Mouse (Mus musculus): ENCODE measurements around the gene Spint3. TPM values are rescaled to one million over a fixed set of nuclear protein-coding genes. Genes with fewer than 3 reads are reported as not detected.

Spint3 gene
- polyA plus RNA-seq (2012; rRNA removed), result not detected in 2 replicates

DNA sequence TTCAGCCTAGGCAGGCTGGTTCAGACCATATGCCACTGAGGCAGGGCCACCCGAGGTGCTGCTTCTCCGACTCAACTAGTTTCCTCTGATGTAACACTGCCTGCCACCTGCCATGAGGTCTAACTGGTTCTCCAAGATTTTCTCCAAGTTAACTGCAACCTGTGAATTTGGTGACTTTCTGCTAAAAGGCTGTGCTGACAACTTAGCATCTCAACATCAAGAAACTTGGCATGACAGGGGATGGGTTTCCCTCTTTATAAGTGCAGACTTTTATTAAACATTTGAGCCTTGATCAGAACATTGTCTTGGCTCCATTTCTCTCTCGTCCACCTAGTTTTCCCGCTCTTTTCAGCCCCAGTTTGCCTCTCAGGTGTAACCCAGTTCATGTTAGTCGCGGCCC lies at the start of gene Spint3:
Spint3 (minus strand) TSS at position 101 of the 400 bp plus-strand sequence.

DNA sequence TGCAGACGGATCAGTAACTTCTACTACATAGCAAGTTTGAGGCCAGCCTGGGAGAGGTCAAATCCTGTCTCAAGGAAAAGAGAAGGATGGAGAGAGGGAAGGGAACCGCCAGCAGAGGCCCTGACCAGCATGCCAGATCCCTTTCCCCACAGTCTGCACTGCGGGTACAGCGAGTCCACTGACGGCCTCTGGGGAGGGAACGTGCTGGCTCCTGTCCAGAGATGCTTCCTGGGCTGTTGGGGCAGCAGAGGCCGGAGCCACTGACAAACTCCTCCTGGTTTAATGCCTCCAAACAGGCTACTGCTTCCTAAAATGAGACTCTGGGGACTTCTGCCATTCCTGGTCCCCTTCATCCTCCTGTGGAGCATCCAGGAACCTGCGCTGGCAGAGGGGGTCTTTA lies 40.2 kb upstream of the Spint3 start, which contains the start of the genes Wfdc6b and Wfdc8:
Wfdc6b (plus strand) TSS at position 52 of the 400 bp plus-strand sequence.
Wfdc8 (minus strand) TSS at position 156 of the 400 bp plus-strand sequence.

DNA sequence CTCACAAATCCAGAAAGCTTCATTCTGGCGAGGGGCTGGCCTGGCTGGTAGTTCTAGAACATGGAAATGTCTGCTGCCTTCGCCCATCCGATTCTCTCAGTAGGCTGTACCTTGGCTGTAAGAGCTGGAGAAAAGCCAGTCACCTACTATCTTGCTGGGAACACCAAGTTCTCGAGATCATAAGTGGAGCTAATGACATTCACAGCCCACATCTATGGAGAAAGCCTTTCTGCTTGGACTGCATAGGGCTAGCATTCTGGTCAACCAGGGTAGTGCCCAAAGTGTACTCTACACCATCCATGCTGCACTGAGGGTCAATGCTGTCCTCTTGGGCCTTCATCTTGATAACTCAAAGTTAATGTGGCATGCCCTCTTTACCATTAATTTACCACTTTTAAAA lies 20.2 kb upstream of the Spint3 start, which contains the start of gene Eppin:
Eppin (minus strand) TSS at position 101 of the 400 bp plus-strand sequence.

DNA sequence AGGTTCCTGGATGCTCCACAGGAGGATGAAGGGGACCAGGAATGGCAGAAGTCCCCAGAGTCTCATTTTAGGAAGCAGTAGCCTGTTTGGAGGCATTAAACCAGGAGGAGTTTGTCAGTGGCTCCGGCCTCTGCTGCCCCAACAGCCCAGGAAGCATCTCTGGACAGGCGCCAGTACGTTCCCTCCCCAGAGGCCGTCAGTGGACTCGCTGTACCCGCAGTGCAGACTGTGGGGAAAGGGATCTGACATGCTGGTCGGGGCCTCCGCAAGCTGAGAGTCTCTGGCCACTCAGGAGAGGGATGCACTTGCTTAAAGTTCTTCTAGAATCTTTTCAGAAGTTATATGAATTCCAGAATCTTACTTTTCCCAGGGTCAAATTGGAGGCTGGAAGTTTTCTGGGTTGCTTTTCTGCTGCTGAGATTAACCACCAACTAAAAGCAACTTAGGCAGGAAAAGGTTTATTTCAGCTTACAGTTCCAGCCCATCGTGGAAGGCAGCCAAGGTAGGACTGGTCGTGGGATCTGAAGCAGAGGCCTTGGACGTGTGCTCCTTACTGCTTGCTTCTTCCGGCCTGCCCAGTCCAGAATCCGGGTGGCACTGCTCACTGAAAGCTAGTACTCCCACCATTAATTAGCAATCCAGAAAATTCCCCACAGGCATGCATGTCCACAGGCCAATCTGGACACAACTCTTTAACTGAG lies 11.9 kb upstream of the Spint3 start, which contains the start of gene Wfdc6a:
Wfdc6a (minus strand) TSS at position 423 of the 701 bp plus-strand sequence.

DNA sequence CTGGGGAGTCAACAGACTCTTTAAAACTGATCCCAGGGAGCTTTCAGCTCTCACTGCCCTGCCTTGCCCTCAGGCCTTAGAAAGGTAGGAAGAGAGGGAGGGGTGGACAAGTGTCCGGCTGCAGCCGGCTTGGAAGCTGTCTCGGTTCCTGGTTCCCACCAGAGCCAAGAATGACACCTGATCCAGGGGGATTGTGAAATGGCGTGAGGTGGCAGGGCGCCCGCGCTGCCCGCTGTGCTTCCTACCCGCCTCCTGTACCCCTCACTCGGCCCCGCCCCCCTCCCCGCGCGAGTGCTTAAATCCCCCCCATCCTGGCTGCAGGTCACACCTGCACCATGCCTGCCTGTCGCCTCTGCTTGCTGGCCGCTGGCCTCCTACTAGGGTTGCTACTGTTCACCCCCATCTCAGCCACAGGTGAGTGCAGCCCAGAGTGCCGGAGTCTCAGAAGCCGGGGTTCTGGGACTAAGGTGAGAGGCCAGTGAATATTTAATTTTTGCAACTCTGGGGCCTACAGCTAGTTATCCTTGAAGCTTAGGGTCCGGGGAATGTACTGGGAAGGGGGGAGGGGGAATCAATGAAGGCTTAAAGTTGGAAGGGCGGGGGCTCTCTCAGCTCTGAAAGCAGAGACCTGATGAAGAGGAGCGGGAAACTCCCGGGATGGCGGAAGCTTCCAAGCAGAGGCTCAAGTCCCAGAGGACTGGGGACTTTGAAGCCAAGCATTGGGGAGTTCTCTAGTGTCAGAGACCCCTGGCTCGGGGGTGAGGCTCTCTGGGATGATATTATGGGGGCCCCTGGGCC lies 10.7 kb downstream of the Spint3 start, which contains the start of gene Wfdc2:
Wfdc2 (plus strand) TSS at position 23 of the 798 bp plus-strand sequence.

Other genes with a start within 250 kb of the Spint3 start
- 0.37 TPM in 1 of 2 replicates, not detected in the other for gene Svs5, start 240.7 kb downstream of the Spint3 start, polyA plus RNA-seq (2012; rRNA removed)
- 13.5 and 15.4 TPM in 2 replicates for gene Slpi, start 184.4 kb downstream of the Spint3 start, polyA plus RNA-seq (2012; rRNA removed)
- gene Rbpjl, start 170.3 kb downstream of the Spint3 start, polyA plus RNA-seq (2012; rRNA removed), result 0.08 TPM in 1 of 2 replicates, not detected in the other
- gene Matn4, start 168.3 kb downstream of the Spint3 start, polyA plus RNA-seq (2012; rRNA removed), result 0.45 and 0.52 TPM in 2 replicates
- 58.9 and 68.8 TPM in 2 replicates for gene Sdc4, start 129.6 kb downstream of the Spint3 start, polyA plus RNA-seq (2012; rRNA removed)
- 190 and 302 TPM in 2 replicates for gene Sys1, start 116.5 kb downstream of the Spint3 start, polyA plus RNA-seq (2012; rRNA removed)
- gene Gm20458, start 112.5 kb downstream of the Spint3 start, polyA plus RNA-seq (2012; rRNA removed), result 92.2 and 115 TPM in 2 replicates
- gene Trp53tg5, start 99.7 kb downstream of the Spint3 start, polyA plus RNA-seq (2012; rRNA removed), result not detected in 2 replicates
- 82.7 and 94.8 TPM in 2 replicates for gene Dbndd2, start 87.4 kb downstream of the Spint3 start, polyA plus RNA-seq (2012; rRNA removed)
- 211 and 273 TPM in 2 replicates for gene Pigt, start 75.9 kb downstream of the Spint3 start, polyA plus RNA-seq (2012; rRNA removed)
- gene Wfdc2, start 11.0 kb downstream of the Spint3 start, polyA plus RNA-seq (2012; rRNA removed), result 222 and 266 TPM in 2 replicates
- 1.2 TPM in 2 replicates for gene Wfdc6a, start 12.0 kb upstream of the Spint3 start, polyA plus RNA-seq (2012; rRNA removed)
- 1.6 and 1.7 TPM in 2 replicates for gene Eppin, start 20.1 kb upstream of the Spint3 start, polyA plus RNA-seq (2012; rRNA removed)
- 0.36 and 0.62 TPM in 2 replicates for gene Wfdc6b, start 40.1 kb upstream of the Spint3 start, polyA plus RNA-seq (2012; rRNA removed)
- gene Wfdc8, start 40.2 kb upstream of the Spint3 start, polyA plus RNA-seq (2012; rRNA removed), result 1.0 and 1.4 TPM in 2 replicates
- gene Wfdc16, start 65.3 kb upstream of the Spint3 start, polyA plus RNA-seq (2012; rRNA removed), result 0.33 TPM in 1 of 2 replicates, not detected in the other
- gene Wfdc10, start 82.6 kb upstream of the Spint3 start, polyA plus RNA-seq (2012; rRNA removed), result 44.5 and 78.3 TPM in 2 replicates
- not detected in 2 replicates for gene Wfdc9, start 83.1 kb upstream of the Spint3 start, polyA plus RNA-seq (2012; rRNA removed)
- not detected in 2 replicates for gene Wfdc11, start 100.6 kb upstream of the Spint3 start, polyA plus RNA-seq (2012; rRNA removed)
- 0.49 and 0.74 TPM in 2 replicates for gene Wfdc13, start 111.6 kb upstream of the Spint3 start, polyA plus RNA-seq (2012; rRNA removed)
- not detected in 2 replicates for gene Spint4, start 125.0 kb upstream of the Spint3 start, polyA plus RNA-seq (2012; rRNA removed)
- gene Spint5, start 141.8 kb upstream of the Spint3 start, polyA plus RNA-seq (2012; rRNA removed), result not detected in 2 replicates
- 1.3 and 2.9 TPM in 2 replicates for gene Wfdc3, start 172.5 kb upstream of the Spint3 start, polyA plus RNA-seq (2012; rRNA removed)
- 70.1 and 74.7 TPM in 2 replicates for gene Dnttip1, start 172.5 kb upstream of the Spint3 start, polyA plus RNA-seq (2012; rRNA removed)
- gene Ube2c, start 196.4 kb upstream of the Spint3 start, polyA plus RNA-seq (2012; rRNA removed), result 63.8 and 111 TPM in 2 replicates
- gene Tnnc2, start 206.5 kb upstream of the Spint3 start, polyA plus RNA-seq (2012; rRNA removed), result 0.77 TPM in 1 of 2 replicates, not detected in the other
- gene Snx21, start 212.4 kb upstream of the Spint3 start, polyA plus RNA-seq (2012; rRNA removed), result 62.2 and 74.1 TPM in 2 replicates
- gene Acot8, start 231.4 kb upstream of the Spint3 start, polyA plus RNA-seq (2012; rRNA removed), result 55.4 and 62.0 TPM in 2 replicates
- 4.4 and 4.9 TPM in 2 replicates for gene Zswim3, start 231.6 kb upstream of the Spint3 start, polyA plus RNA-seq (2012; rRNA removed)
- gene Zswim1, start 249.2 kb upstream of the Spint3 start, polyA plus RNA-seq (2012; rRNA removed), result 16.5 and 18.3 TPM in 2 replicates